Mouse (Mus musculus) small intestine, adult 2 months (tissue): ENCODE data around the gene Cox20. TPM values are rescaled to one million over a fixed set of nuclear protein-coding genes. Genes with fewer than 3 reads are reported as not detected.
A peak's percentile ranks its signal among the peaks of the same experiment; 100 is the strongest.
"Not testable (repeated sequence)": the region's sequence is repeated elsewhere in the genome, so short reads cannot be mapped to it uniquely, and the experiment has no call there.

Experiments
- H3K27ac ChIP-seq: fragments of 200-500 bp; 2 replicates; pipeline ENCODE4 v1.5.1; 2012; ENCODE audit warnings: low read depth, low read length, control low read depth, inconsistent platforms; ENCODE audit not compliant: insufficient read depth
- H3K27me3 ChIP-seq: fragments of 200-500 bp; 2 replicates; pipeline ENCODE4 v1.6.1; 2012; ENCODE audit warnings: mild to moderate bottlenecking, moderate library complexity, low read length, inconsistent platforms; ENCODE audit not compliant: control insufficient read depth, insufficient read depth
- H3K36me3 ChIP-seq: fragments of 200-500 bp; 2 replicates; pipeline ENCODE4 v1.6.1; 2012; ENCODE audit warnings: mild to moderate bottlenecking, low read length, control low read depth, inconsistent platforms; ENCODE audit not compliant: control insufficient read depth, insufficient read depth
- H3K4me1 ChIP-seq: fragments of 200-500 bp; 2 replicates; pipeline ENCODE4 v1.6.1; 2012; ENCODE audit warnings: low read length, inconsistent platforms, mixed read lengths; ENCODE audit not compliant: control insufficient read depth, insufficient read depth, insufficient read length
- H3K4me3 ChIP-seq: fragments of 200-500 bp; 2 replicates; pipeline ENCODE4 v1.5.1; 2012; ENCODE audit warnings: low read depth, mild to moderate bottlenecking, control low read depth, inconsistent platforms, low read length, moderate library complexity
- CTCF ChIP-seq: fragments of 200-500 bp; IDR thresholded peaks from 2 replicates; pipeline ENCODE4 v1.5.1; 2012; ENCODE audit warnings: low read depth, mild to moderate bottlenecking, control low read depth, inconsistent platforms, low read length, moderate library complexity, mixed read lengths; ENCODE audit not compliant: insufficient replicate concordance, insufficient read length; ENCODE audit errors: extremely low read depth
- POLR2A ChIP-seq: fragments of 200-500 bp; IDR thresholded peaks from 2 replicates; pipeline ENCODE4 v1.6.1; 2012; ENCODE audit warnings: low read depth, mild to moderate bottlenecking, control low read depth, inconsistent platforms, low read length, moderate library complexity
- WGBS: fragments of 180-500 bp; shearing (Covaris S2); methylation state at CpG from one replicate; pipeline ENCODE4 v1.1.7; 2018; 5-methylcytosine and 5-hydroxymethylcytosine counted together
- polyA plus RNA-seq: library from polyadenylated mRNA; depleted of rRNA; stranded (reverse); fragments of >200 nt; gene quantifications from 2 replicates; pipeline ENCODE4 v1.2.3, GENCODE M21; 2012

The Cox20 gene
- polyA plus RNA-seq, 1 experiment, result 5.3 TPM

- Histone ChIP-seq H3K27me3 (no peaks in the 10 kb centered on the region), H3K27ac (no peak overlapping the region), H3K4me3 (no peak overlapping the region), H3K4me1 (no peaks in the 10 kb centered on the region), H3K36me3 (no peaks in the 10 kb centered on the region)
- 78% methylated on average over 2 of the region's 2 CpGs for WGBS
- TF ChIP-seq CTCF (no peak), POLR2A (no peak)
Measured at GRCm38 (mm10) chr1:178283946-178284720, 34.8 kb upstream of the Cox20 start.

- no peak overlapping the region for H3K4me3 ChIP-seq
- no peaks in the 10 kb centered on the region for H3K4me1 ChIP-seq
- H3K27me3 ChIP-seq, result no peaks in the 10 kb centered on the region
- H3K27ac ChIP-seq, result no peak overlapping the region
- no peak for TF ChIP-seq POLR2A
- TF ChIP-seq CTCF, result no peak
- no peaks in the 10 kb centered on the region for H3K36me3 ChIP-seq
- WGBS, result 52% methylated on average over 8 of the region's 8 CpGs
Measured at GRCm38 (mm10) chr1:178287601-178288176, 31.2 kb upstream of the Cox20 start.

- TF ChIP-seq POLR2A (no peak), CTCF (no peak)
- 89% methylated on average over 3 of the region's 3 CpGs for WGBS
- no peak overlapping the region for H3K4me3 ChIP-seq
- no peak overlapping the region for H3K27ac ChIP-seq
- H3K4me1 ChIP-seq, result no peaks in the 10 kb centered on the region
- no peaks in the 10 kb centered on the region for H3K36me3 ChIP-seq
- H3K27me3 ChIP-seq, result no peaks in the 10 kb centered on the region
Measured at GRCm38 (mm10) chr1:178291716-178292115, 27.2 kb upstream of the Cox20 start.

DNA sequence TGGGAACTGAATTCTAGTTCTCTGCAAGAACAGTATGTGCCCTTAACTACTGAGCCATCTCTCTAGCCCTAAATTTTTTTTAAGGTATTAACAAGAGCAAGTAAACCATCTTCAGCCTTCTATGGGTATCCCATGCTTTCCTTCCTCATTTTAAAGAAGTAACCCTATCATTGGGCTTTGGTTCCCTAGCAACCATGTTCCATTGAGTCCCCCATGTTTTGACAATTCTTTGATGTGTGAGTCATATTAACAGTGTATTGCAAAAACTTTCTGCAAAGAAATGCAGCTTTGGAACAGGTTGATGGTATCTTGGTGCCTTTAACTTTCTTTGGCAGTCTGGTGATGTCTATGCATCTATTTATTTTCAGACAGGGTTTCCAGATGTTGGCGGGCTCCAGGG, 24.9 kb upstream of the Cox20 start:
- Histone ChIP-seq H3K4me3 (no peak overlapping the region), H3K4me1 (no peaks in the 10 kb centered on the region), H3K27me3 (no peaks in the 10 kb centered on the region), H3K36me3 (no peaks in the 10 kb centered on the region), H3K27ac (no peak overlapping the region)
- TF ChIP-seq POLR2A, result no peak
- 93% methylated on average over 1 of the region's 1 CpGs for WGBS

- H3K27ac ChIP-seq, H3K4me1 ChIP-seq, H3K4me3 ChIP-seq, H3K36me3 ChIP-seq, H3K27me3 ChIP-seq: not testable (repeated sequence)
- 95% methylated on average over 2 of the region's 2 CpGs for WGBS
Measured at GRCm38 (mm10) chr1:178301261-178301660, 17.7 kb upstream of the Cox20 start.

GRCm38 (mm10) chr1:178303425-178303824, 15.5 kb upstream of the Cox20 start:
- no peak overlapping the region for H3K27ac ChIP-seq
- TF ChIP-seq CTCF (peak; percentile 31; the same call in 1 of the 2 replicates), POLR2A (no peak)
- H3K4me3 ChIP-seq, result no peak overlapping the region
- H3K27me3 ChIP-seq, result no peaks in the 10 kb centered on the region
- no peaks in the 10 kb centered on the region; the same call in 1 of the 2 replicates for H3K4me1 ChIP-seq
- WGBS, result 25% methylated on average over 3 of the region's 3 CpGs
- H3K36me3 ChIP-seq, result no peaks in the 10 kb centered on the region

DNA sequence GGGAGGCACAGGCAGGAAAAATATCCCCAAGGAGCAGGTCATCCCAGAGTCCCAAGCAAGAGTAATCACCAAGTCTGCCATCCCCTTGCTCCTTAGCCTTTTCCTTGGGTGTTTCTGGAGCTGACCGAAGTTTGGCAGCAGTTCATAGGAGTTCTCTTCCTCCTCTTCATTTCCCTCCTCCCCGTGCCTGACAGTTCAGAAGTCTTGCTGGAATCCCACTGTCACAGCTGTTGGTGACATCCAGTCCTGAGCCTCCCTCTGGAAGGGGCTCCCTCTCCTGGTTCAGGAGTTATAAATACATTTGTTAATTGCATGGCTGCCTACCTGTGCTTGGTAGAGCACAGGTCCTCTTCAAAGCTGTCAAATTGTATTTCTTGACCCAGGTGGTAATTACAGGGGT, 9.4 kb upstream of the Cox20 start:
- Histone ChIP-seq H3K36me3 (no peaks in the 10 kb centered on the region), H3K4me1 (no peaks in the 10 kb centered on the region; the same call in 1 of the 2 replicates), H3K27me3 (no peaks in the 10 kb centered on the region), H3K4me3 (no peak overlapping the region), H3K27ac (no peak overlapping the region)
- WGBS, result 39% methylated on average over 2 of the region's 2 CpGs
- TF ChIP-seq CTCF (no peak), POLR2A (no peak)
